Mouse (Mus musculus) thymus, postnatal 36 days (tissue): Measurements from ENCODE around the gene Fam205a1.
A peak's percentile ranks its signal among the peaks of the same experiment; 100 is the strongest.
"Not testable (repeated sequence)": the region's sequence is repeated elsewhere in the genome, so short reads cannot be mapped to it uniquely, and the experiment has no call there.

Source experiments
- DNase-seq, 2 experiments: peaks; one replicate each; pipeline ENCODE4 v3.0.0; 2022; ENCODE audit warnings: mixed read lengths in 2 of 2

The Fam205a1 gene

GRCm38 (mm10) chr4:42853788-42854187 lies at the start of gene Fam205a1:
TSS of gene Fam205a1 (minus strand) at chr4:42853888.
- DNase-seq, result not testable (repeated sequence)

- no peak for DNase-seq
Observed at GRCm38 (mm10) chr4:42902730-42903129, 49.0 kb upstream of the Fam205a1 start.

DNA sequence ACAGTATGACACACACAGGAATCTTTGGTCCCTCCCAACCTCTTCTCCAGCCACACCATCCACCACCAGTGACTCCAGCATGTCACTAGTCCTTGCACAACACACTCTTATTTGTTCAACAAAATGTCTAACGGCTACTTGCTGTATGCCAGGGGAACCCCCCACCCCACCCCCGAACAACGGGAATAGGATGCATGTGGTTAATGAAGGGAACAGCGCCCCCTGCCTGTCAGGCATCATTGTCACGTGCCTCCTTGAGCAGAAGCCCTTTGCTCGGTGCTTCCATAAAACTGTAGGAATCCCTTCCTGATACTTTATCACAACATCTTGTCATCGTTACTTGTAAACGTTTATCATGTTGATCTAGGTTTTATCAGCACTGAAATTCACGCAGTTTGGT lies 48.5 kb upstream of the Fam205a1 start:
- peak; percentile 9 to 11 for DNase-seq

DNA sequence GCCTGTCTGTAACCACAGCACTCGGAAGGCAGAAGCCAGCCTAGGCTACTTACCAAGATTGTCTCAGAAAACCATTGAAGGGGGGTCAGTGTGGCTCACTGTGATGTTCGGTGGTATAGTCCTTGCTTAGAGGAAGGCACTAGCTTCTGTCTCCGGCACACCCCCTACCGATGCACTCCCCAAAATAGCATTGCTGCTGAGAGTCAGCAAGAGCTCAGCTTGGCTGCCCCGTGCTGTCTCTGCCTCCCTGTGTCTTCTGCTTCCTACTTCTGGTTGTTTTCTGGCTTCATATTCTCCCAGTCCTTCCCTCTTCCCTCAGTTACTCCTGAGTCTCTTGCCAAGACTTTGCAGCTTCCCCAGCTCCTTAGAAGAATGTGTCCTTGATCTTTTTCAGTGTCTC lies 47.2 kb upstream of the Fam205a1 start:
- DNase-seq, result no peak

DNA sequence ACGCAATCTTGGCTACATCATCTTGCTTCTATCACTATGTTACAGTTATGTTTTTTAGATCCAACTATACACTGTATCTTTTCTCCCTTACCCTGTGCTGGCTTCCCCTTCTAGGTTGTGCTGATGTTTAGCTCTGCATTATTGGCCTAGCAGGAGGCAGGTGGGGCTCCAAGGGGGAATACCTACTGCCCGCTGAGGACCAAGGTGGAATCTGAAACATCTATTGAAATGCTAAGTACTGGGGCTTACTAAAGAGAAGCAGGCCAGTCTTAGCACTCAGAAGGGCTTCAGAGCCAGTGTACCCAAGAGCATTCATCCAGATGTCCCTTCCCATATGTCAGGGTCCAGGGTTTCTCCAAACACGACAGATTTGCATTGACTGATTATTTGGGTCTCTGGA lies 45.2 kb upstream of the Fam205a1 start:
- DNase-seq, result no peak

GRCm38 (mm10) chr4:42895118-42895517 lies 41.4 kb upstream of the Fam205a1 start:
- no peak for DNase-seq

DNA sequence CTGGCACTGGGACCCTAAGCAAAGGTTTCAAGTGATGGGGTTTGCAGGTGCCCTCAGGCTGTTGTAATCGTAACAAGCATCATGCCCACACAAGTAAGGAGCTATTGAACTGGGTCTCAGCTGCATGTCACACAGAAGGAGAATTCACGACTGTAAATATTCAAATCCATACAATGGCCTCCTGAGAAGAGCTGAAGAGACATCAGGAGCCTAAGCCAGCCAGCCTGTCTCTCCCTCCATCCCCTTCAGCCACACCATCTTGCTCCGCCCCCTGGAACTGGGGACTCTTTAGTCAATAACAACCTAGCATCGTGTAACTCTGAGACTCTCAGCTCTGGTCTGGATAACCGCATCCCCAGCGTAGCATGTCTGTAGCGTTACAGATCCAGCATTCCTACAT lies 37.5 kb upstream of the Fam205a1 start:
- no peak for DNase-seq

DNA sequence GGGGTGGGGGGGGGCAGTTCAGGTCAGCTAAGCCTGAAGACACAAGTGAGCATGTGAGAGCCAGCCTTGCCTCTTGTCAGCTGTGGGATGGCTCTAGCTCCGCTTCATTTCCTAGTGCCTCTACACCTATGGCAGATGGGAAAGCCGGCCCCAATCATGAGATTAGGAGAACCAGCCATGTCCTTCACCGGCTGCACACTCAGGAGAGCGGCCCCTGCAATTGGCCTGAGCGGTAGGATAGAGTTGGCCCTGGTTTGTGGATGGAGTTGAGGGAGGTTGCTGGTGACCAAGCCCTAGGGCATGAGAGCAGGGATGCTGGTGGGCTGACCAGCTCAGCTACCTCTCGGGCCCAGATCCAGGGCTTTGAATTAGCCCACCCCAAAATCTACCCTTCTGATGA lies 35.1 kb upstream of the Fam205a1 start:
- DNase-seq, result no peak

DNA sequence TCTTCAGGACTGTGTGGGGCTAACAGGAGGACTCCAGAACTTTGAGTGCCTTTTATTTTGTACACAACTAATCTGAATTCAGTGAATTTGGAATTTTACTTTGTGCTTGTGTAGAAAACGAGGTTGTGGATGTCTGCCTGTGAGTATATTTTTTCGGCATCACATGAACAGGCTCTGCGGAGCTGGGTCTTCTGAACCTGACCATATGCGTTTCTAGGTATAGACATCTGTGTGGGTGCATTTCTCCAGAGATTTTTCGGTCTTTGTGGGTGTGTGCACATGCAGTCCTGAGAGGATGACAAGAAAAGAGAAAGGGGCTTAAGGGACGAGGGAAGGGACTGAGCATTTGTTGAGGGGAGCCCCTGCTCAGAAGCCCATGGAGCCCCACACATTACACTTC lies 33.2 kb upstream of the Fam205a1 start:
- no peak for DNase-seq

GRCm38 (mm10) chr4:42880677-42880948 lies 26.9 kb upstream of the Fam205a1 start:
- DNase-seq, result no peak

DNA sequence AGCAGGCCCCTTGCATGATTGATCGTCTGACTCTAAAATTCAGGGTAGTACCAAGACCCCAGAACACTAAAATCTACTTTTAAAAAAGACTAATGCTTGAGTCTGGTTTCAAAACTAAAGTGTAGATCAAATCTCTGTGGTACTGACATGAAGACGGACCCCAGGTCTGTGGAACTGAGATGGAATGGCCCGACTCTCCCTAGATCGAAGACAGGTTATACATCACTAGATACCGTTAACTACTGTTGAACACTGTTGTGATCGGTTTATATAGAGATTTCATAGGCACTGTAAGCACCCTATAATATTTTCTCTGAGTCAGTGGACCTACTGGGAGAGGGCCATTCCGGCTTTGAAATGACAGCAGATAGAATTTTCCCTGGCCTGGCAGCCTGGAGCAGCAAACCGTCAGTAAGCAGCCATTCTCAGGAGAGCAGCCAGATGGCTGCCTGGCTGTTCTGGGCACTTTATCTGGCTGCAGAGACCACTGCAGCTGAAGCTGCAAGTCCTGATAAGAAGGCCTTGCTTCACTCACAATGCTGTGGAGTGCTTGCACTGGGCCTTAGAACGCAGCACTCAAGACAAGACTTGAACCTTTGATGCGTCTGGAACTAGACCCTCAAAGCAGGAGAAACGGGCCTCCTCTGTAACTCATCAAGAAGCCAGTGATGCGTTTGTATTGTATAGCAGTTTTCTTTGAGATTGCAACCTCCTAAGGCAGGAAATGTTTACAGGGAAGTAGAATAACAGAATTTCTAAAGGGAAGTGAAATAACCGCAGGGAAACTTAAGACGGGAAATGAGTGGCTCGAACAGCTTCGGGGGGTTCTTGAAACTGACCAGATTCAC lies 26.4 kb upstream of the Fam205a1 start:
- DNase-seq, result no peak

GRCm38 (mm10) chr4:42877657-42878056 lies 24.0 kb upstream of the Fam205a1 start:
- DNase-seq, result no peak

- DNase-seq, result peak in 1 of 2 experiments; percentile 9
Observed at GRCm38 (mm10) chr4:42876586-42877291, 23.1 kb upstream of the Fam205a1 start.

GRCm38 (mm10) chr4:42874134-42874533 lies 20.4 kb upstream of the Fam205a1 start, which contains the start of gene Fam205c:
TSS of gene Fam205c (minus strand) at chr4:42874234.
- no peak for DNase-seq

DNA sequence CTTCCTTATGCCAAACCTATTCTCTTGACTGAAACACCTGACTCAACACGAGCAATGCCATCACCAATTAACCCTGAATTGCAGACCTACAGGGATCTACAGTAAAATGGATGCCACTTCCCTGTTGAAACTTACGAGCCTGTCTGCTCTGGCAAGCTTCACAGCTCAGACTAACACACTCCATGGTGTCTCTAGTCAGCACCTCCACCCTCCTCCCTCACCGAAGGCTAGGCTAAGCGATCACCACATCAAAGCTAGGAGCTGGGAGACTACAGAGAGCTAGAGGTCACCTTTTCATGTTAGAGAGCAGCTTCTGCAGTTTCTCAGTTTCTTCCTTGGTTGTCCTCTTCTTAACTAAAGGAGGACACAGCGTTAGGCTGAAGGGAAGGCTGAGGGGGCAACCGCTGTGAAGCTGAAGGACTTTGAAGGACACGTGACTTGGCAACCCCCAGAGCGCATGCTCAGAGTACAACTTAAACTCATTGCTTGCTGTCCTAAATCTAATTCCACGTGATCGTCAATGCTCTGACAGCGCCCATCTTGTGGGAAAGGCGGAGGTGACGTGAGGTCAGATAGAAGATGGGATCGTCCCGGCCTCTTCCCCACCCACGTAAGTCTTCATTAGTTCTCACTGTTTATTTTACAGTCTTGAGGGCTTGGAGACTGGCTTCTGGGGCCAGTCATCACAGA lies 19.2 kb upstream of the Fam205a1 start:
- no peak for DNase-seq

GRCm38 (mm10) chr4:42872151-42872550 lies 18.5 kb upstream of the Fam205a1 start:
- no peak for DNase-seq

GRCm38 (mm10) chr4:42870748-42871147 lies 17.1 kb upstream of the Fam205a1 start:
- DNase-seq, result no peak

GRCm38 (mm10) chr4:42868193-42868592 lies 14.5 kb upstream of the Fam205a1 start:
- DNase-seq, result no peak

- no peak for DNase-seq
Observed at GRCm38 (mm10) chr4:42867390-42867789, 13.7 kb upstream of the Fam205a1 start.

GRCm38 (mm10) chr4:42863487-42863886 lies 9.8 kb upstream of the Fam205a1 start:
- not testable (repeated sequence) for DNase-seq

DNA sequence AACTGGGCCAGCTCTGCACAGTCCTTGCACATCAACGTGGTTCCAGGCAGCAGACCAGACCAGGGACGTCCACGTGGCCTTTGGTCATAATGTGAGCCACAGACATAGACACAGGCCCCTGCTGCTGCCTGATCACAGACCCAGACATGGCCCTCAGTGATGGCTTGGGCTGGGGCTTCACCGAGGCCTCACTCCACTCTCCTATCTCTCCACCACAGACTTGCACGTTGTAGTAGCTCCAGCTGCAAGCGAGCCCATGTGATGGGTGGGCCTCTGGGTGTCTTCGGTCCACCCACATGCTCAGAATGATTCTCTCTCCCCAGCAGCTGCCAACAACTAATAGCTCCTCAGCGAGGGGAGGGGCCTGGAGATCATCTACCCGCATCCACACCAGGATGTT lies 6.8 kb upstream of the Fam205a1 start:
- not testable (repeated sequence) for DNase-seq

DNA sequence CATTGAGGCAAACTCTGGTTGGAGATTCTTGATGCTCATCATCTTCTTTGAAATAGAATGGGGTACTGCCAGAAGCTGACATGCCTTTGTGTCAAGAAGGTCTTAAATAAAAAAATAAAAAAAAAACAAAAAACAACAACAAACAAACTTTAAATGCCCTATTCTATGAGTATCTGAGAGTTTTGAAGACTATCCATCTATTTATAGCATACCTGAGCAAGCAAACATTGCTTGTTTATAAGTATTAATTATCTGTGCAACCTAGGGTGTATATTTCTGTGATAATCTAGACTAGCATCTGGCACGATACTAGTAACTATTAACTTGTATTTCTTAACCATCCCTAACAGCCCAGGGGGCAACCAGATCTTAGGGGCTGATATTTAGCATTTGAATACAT lies 3.0 kb upstream of the Fam205a1 start, which contains the start of gene Gm12394:
Gm12394 (minus strand) TSS at position 101 of the 400 bp plus-strand sequence.
- DNase-seq, result not testable (repeated sequence)
